Mouse (Mus musculus) MEL (cell line): ENCODE results near the gene Grm1. TPM values are rescaled to one million over a fixed set of nuclear protein-coding genes. Genes with fewer than 3 reads are reported as not detected.

Source experiments
- DNase-seq: peaks from one replicate; pipeline ENCODE4 v3.0.0; 2011; ENCODE audit warnings: low read depth, low spot score
- H3K27ac ChIP-seq: 2 replicates; pipeline ENCODE4 v1.5.1; 2012; ENCODE audit warnings: low read depth, mild to moderate bottlenecking, control low read depth, low read length, moderate library complexity; ENCODE audit not compliant: control insufficient read depth
- H3K27me3 ChIP-seq, 2 experiments: fragments of 150-350 bp in 1 of 2; sonication (generic) in 1 of 2; 2 replicates each; pipeline ENCODE4 v1.6.1; 2012; ENCODE audit warnings: low read length in 2 of 2, mild to moderate bottlenecking in 2 of 2, improper control_type of control experiment in 1 of 2, moderate library complexity in 1 of 2; ENCODE audit not compliant: insufficient read depth in 2 of 2, control insufficient read depth in 1 of 2
- H3K36me3 ChIP-seq, 2 experiments: 2 replicates each; pipeline ENCODE4 v1.6.1; 2012 to 2014; ENCODE audit warnings: low read length in 2 of 2, improper control_type of control experiment in 1 of 2, inconsistent platforms in 1 of 2, mild to moderate bottlenecking in 1 of 2; ENCODE audit not compliant: insufficient read depth in 2 of 2, control insufficient read depth in 1 of 2
- H3K4me1 ChIP-seq, 2 experiments: fragments of 150-350 bp in 1 of 2; sonication (generic) in 1 of 2; 2 replicates each; pipeline ENCODE4 v1.6.1; 2012; ENCODE audit warnings: low read length in 2 of 2, improper control_type of control experiment in 1 of 2, mild to moderate bottlenecking in 1 of 2; ENCODE audit not compliant: insufficient read depth in 2 of 2, control insufficient read depth in 1 of 2
- H3K4me3 ChIP-seq, 2 experiments: fragments of 150-350 bp in 1 of 2; sonication (generic) in 1 of 2; 2 replicates each; pipeline ENCODE4 v1.5.1; 2012; ENCODE audit warnings: low read depth in 2 of 2, low read length in 2 of 2, mild to moderate bottlenecking in 2 of 2, moderate library complexity in 2 of 2, control low read depth in 1 of 2, improper control_type of control experiment in 1 of 2; ENCODE audit not compliant: control insufficient read depth in 1 of 2, insufficient read depth in 1 of 2
- H3K79me2 ChIP-seq: 2 replicates; pipeline ENCODE4 v1.6.1; 2012; ENCODE audit warnings: mild to moderate bottlenecking, low read length, moderate library complexity; ENCODE audit not compliant: control insufficient read depth, poor library complexity, insufficient read depth
- H3K9ac ChIP-seq: 2 replicates; pipeline ENCODE4 v1.6.1; 2012; ENCODE audit warnings: low read depth, mild to moderate bottlenecking, control low read depth, low read length, moderate library complexity; ENCODE audit not compliant: control insufficient read depth, poor library complexity, severe bottlenecking
- H3K9me3 ChIP-seq: fragments of 150-350 bp; sonication (generic); replicated peaks from 2 replicates; pipeline ENCODE4 v1.6.1; 2012; ENCODE audit warnings: mild to moderate bottlenecking, low read length, improper control_type of control experiment, moderate library complexity; ENCODE audit not compliant: insufficient read depth
- BHLHE40 ChIP-seq: IDR thresholded peaks from 2 replicates; pipeline ENCODE4 v1.6.1; 2012; ENCODE audit warnings: low read depth, mild to moderate bottlenecking, inconsistent platforms, low read length, improper control_type of control experiment, borderline replicate concordance
- CHD1 ChIP-seq: IDR thresholded peaks from 2 replicates; pipeline ENCODE4 v1.6.1; 2012; ENCODE audit warnings: low read depth, mild to moderate bottlenecking, inconsistent platforms, low read length, improper control_type of control experiment
- CHD2 ChIP-seq: IDR thresholded peaks from 2 replicates; pipeline ENCODE4 v1.6.1; 2011; ENCODE audit warnings: low read length, improper control_type of control experiment
- CTCF ChIP-seq, 3 experiments: IDR thresholded peaks in 2 of 3; conservative IDR thresholded peaks in 1 of 3; 2 replicates each; pipeline ENCODE4 v1.5.1; 2011 to 2012; ENCODE audit warnings: low read length in 3 of 3, low read depth in 2 of 3, mild to moderate bottlenecking in 2 of 3, improper control_type of control experiment in 1 of 3, inconsistent platforms in 1 of 3, mixed read lengths in 1 of 3, moderate library complexity in 1 of 3; ENCODE audit not compliant: control insufficient read depth in 1 of 3, insufficient read depth in 1 of 3, poor library complexity in 1 of 3, severe bottlenecking in 1 of 3
- EP300 ChIP-seq, 2 experiments: IDR thresholded peaks; 2 replicates each; pipeline ENCODE4 v1.6.1; 2011; ENCODE audit warnings: improper control_type of control experiment in 2 of 2, low read length in 2 of 2, low read depth in 1 of 2, mild to moderate bottlenecking in 1 of 2
- GATA1 ChIP-seq: IDR thresholded peaks from 2 replicates; pipeline ENCODE4 v1.6.1; 2011; ENCODE audit warnings: low read depth, low read length, improper control_type of control experiment
- HCFC1 ChIP-seq: IDR thresholded peaks from 2 replicates; pipeline ENCODE4 v1.6.1; 2012; ENCODE audit warnings: low read depth, mild to moderate bottlenecking, inconsistent platforms, low read length, improper control_type of control experiment, moderate library complexity
- KAT2A ChIP-seq: conservative IDR thresholded peaks from 2 replicates; pipeline ENCODE4 v1.6.1; 2012; ENCODE audit warnings: low read depth, low read length, improper control_type of control experiment, inconsistent platforms
- MAFK ChIP-seq: IDR thresholded peaks from 2 replicates; pipeline ENCODE4 v1.6.1; 2011; ENCODE audit warnings: low read depth, mild to moderate bottlenecking, low read length, improper control_type of control experiment, borderline replicate concordance
- MYC ChIP-seq: IDR thresholded peaks from 2 replicates; pipeline ENCODE4 v1.6.1; 2011; ENCODE audit warnings: low read depth, mild to moderate bottlenecking, low read length, improper control_type of control experiment, moderate library complexity
- NELFE ChIP-seq: IDR thresholded peaks from 2 replicates; pipeline ENCODE4 v1.6.1; 2011; ENCODE audit warnings: low read depth, low read length, improper control_type of control experiment
- POLR2A ChIP-seq, 2 experiments: IDR thresholded peaks; 2 replicates each; pipeline ENCODE4 v1.6.1; 2011 to 2012; ENCODE audit warnings: low read length in 2 of 2, mild to moderate bottlenecking in 2 of 2, control low read depth in 1 of 2, improper control_type of control experiment in 1 of 2, low read depth in 1 of 2, moderate library complexity in 1 of 2; ENCODE audit not compliant: control insufficient read depth in 1 of 2, insufficient read depth in 1 of 2, poor library complexity in 1 of 2
- POLR2AphosphoS2 ChIP-seq: IDR thresholded peaks from 2 replicates; pipeline ENCODE4 v1.6.1; 2011; ENCODE audit warnings: low read length, improper control_type of control experiment
- RAD21 ChIP-seq: IDR thresholded peaks from 2 replicates; pipeline ENCODE4 v1.6.1; 2011; ENCODE audit warnings: mild to moderate bottlenecking, low read depth, low read length, improper control_type of control experiment
- SMC3 ChIP-seq: IDR thresholded peaks from 2 replicates; pipeline ENCODE4 v1.6.1; 2011; ENCODE audit warnings: low read depth, low read length, improper control_type of control experiment
- TBP ChIP-seq: IDR thresholded peaks from 2 replicates; pipeline ENCODE4 v1.8.0; 2011; ENCODE audit warnings: low read depth, low read length, improper control_type of control experiment
- UBTF ChIP-seq: IDR thresholded peaks from 2 replicates; pipeline ENCODE4 v1.6.1; 2012; ENCODE audit warnings: low read depth, mild to moderate bottlenecking, inconsistent platforms, low read length, improper control_type of control experiment, moderate library complexity, borderline replicate concordance; ENCODE audit not compliant: insufficient read depth
- USF2 ChIP-seq, 2 experiments: IDR thresholded peaks; 2 replicates each; pipeline ENCODE4 v1.6.1; 2011 to 2012; ENCODE audit warnings: improper control_type of control experiment in 2 of 2, low read length in 2 of 2, borderline replicate concordance in 1 of 2, inconsistent platforms in 1 of 2, low read depth in 1 of 2, mild to moderate bottlenecking in 1 of 2; ENCODE audit not compliant: insufficient read depth in 1 of 2
- ZC3H11A ChIP-seq: IDR thresholded peaks from 2 replicates; pipeline ENCODE4 v1.6.1; 2012; ENCODE audit warnings: low read depth, mild to moderate bottlenecking, inconsistent platforms, low read length, improper control_type of control experiment
- ZKSCAN1 ChIP-seq: IDR thresholded peaks from 2 replicates; pipeline ENCODE4 v1.6.1; 2012; ENCODE audit warnings: low read depth, mild to moderate bottlenecking, inconsistent platforms, low read length, improper control_type of control experiment, moderate library complexity
- ZMIZ1 ChIP-seq: IDR thresholded peaks from 2 replicates; pipeline ENCODE4 v1.6.1; 2012; ENCODE audit warnings: low read depth, mild to moderate bottlenecking, inconsistent platforms, low read length, improper control_type of control experiment, moderate library complexity
- polyA plus RNA-seq, 2 experiments: library from polyadenylated mRNA; stranded (reverse) in 1 of 2; unstranded in 1 of 2; fragments of >175 nt in 1 of 2; fragments of >200 nt in 1 of 2; gene quantifications; 2 replicates each; pipeline versions ENCODE4 v1.2.1 to v1.2.4; 2012; ENCODE audit warnings: low replicate concordance in 2 of 2, low read depth in 1 of 2; ENCODE audit not compliant: insufficient read length in 2 of 2, insufficient read depth in 1 of 2, missing spikeins in 1 of 2
- total RNA-seq: library from RNA; depleted of rRNA; stranded (reverse); fragments of 300-350 nt; gene quantifications from 2 replicates; pipeline ENCODE4 v1.2.3, GENCODE M21; 2012

The Grm1 gene
- total and polyA plus RNA-seq, 3 experiments = not detected

DNA sequence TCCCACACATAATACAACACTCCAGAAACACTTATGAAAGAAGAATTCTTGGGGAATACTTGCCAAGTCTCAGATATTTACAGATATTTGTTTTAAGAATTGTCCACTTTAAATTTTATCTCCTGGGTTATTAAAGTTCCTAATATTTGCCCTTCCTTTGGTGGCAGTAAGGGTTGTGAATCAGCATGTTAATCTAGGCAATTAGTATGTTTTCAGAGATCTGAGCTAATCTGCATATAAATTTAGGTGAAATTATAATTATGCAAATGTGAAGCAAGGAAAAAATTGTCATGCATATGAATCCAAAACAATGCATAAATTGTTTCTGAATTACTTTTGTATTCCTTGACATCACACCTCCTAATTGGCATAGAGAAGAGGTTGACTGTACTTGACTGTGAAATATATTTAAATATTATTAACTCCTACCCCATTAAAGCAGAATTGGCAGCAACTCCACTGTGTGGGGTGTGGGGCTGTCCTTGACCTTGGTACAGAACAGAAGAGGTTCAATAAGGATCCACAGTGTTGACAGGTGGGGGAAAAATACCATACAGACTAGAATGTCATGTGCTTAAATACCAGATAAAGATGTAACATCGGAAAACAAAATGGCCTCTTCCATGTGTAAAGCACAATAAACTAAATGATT, 37.6 kb downstream of the Grm1 start:
- no peaks in the 10 kb centered on the region for H3K4me1 ChIP-seq

DNA sequence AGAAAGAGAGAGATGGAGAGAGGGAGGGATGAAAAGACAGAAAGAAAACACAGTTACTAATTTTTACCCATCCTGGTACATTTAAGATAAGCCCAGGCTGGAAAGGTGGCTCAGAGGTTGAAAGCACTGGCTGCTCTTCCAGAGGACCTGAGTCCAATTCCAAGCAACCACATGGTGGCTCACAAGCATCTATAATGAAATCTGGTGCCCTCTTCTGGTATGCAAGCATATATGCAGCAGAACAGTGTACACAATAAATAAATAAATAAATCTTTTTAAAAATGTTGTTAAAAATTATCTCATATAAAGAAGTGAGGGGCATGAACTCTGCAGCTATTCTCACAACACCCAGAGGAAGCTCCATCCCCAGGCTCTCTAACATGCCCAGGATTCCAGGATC, 42.8 kb downstream of the Grm1 start:
- Histone ChIP-seq H3K9me3 (no peaks in the 10 kb centered on the region), H3K79me2 (no peaks in the 10 kb centered on the region), H3K27ac (no peak overlapping the region), H3K36me3 (no peaks in the 10 kb centered on the region), H3K9ac (no peak overlapping the region), H3K4me3 (no peak overlapping the region), H3K4me1 (no peaks in the 10 kb centered on the region), H3K27me3 (no peaks in the 10 kb centered on the region; a peak in 1 of 4 replicates)
- DNase-seq = peak; percentile 8
- TF ChIP-seq GATA1 (no peak), RAD21 (peak; percentile 29), TBP (no peak), ZC3H11A (peak; percentile 26), ZMIZ1 (no peak), SMC3 (peak; percentile 44), HCFC1 (no peak), BHLHE40 (no peak), CTCF (IDR thresholded peaks at IDR 0.05 in 2 of 3, conservative IDR thresholded peaks at IDR 0.05 in 1 of 3; ENCODE audit: control insufficient read depth in 1 of 3, insufficient read depth in 1 of 3, low read depth in 2 of 3, low read length in 3 of 3, poor library complexity in 1 of 3, severe bottlenecking in 1 of 3) (peak in 2 of 3 experiments; percentile 12 to 49; a peak in 2 of 6 replicates)

More for the DNA sequence above, 37.6 kb downstream of the Grm1 start:
- Histone ChIP-seq H3K27me3 (no peaks in the 10 kb centered on the region; a peak in 1 of 4 replicates), H3K27ac (no peak overlapping the region), H3K9ac (no peak overlapping the region), H3K79me2 (no peaks in the 10 kb centered on the region), H3K36me3 (no peaks in the 10 kb centered on the region), H3K4me3 (no peak overlapping the region), H3K9me3 (no peaks in the 10 kb centered on the region)
- TF ChIP-seq MYC (no peak), KAT2A (no peak), UBTF (no peak), GATA1 (no peak), POLR2AphosphoS2 (no peak), NELFE (no peak), ZKSCAN1 (no peak), MAFK (no peak), EP300 (IDR thresholded peaks at IDR 0.05; ENCODE audit: low read depth in 1 of 2, low read length in 2 of 2) (no peak), CHD1 (no peak), USF2 (IDR thresholded peaks at IDR 0.05; ENCODE audit: borderline replicate concordance in 1 of 2, insufficient read depth in 1 of 2, low read depth in 1 of 2, low read length in 2 of 2) (no peak), POLR2A (IDR thresholded peaks at IDR 0.05; ENCODE audit: control insufficient read depth in 1 of 2, insufficient read depth in 1 of 2, low read depth in 1 of 2, low read length in 2 of 2, poor library complexity in 1 of 2) (no peak), CHD2 (no peak)
- DNase-seq = no peak
